Mouse (Mus musculus): ENCODE measurements around the gene Gm3642. TPM values are rescaled to one million over a fixed set of nuclear protein-coding genes. Genes with fewer than 3 reads are reported as not detected.
"Not testable (repeated sequence)": the region's sequence is repeated elsewhere in the genome, so short reads cannot be mapped to it uniquely, and the experiment has no call there.

Gm3642 gene
- total RNA-seq (2021), result 1 to 10 TPM in 1 of 2 experiments, not detected in 1; 1.0 TPM

DNA sequence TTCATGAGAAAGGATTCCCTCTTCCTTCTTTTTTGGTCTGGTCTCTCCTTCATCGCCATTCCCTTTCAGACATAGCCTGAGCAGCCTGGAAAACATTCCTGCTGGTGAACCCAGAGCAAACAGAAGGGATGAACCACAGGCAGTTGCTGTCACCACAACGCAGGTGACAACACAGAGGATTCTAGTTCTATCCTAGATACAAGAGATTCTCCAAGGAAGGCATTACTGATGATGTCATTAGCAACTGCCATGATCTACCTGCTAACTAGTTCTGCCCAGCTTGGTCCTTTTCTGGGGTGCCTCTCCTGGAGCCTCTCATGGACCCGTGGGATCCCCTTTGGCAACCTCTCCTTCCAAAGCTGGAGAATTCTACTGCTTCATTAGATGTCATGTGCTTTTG is at the start of gene Gm3642:
Gene Gm3642 (minus strand): TSS at position 101 of the 400 bp plus-strand sequence.
- DNase-seq (ENCODE audit: extremely low spot score in 1 of 2, low spot score in 2 of 2); intact Hi-C loops (cut with DNase I): not testable (repeated sequence)

GRCm38 (mm10) chr14:6889521-6890012 is 49.5 kb upstream of the Gm3642 start, which contains the start of gene Gm3667:
Gm3667 (minus strand) TSS chr14:6889962.
- intact Hi-C loops (cut with DNase I), result not testable (repeated sequence)
- DNase-seq (ENCODE audit: extremely low spot score in 1 of 2, low spot score in 2 of 2), result peak in 1 of 2 experiments; percentile 20

DNA sequence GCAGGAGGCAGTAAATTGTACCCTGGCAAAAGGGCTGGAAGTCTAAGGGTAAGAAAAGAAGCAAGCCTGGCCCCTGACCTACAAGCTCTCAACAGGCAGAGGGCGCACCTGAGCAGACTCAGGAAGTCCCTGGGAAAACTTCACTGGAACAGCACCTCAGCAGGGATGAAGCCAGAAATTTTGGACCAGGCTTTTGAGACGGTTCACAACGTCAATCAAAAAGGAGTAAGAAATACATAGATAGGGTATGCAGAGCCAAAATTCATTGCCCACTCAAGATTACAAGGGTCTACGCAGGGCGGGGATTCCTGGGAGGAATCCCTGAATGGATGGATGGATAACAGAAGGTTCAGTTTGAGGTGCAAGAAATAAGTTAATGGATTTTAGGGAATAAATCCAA is 48.7 kb upstream of the Gm3642 start:
- intact Hi-C loops (cut with DNase I), result not testable (repeated sequence)
- DNase-seq (ENCODE audit: extremely low spot score in 1 of 2, low spot score in 2 of 2), result peak in 1 of 2 experiments; percentile 15

- intact Hi-C loops (cut with DNase I), result not testable (repeated sequence)
- DNase-seq (ENCODE audit: extremely low spot score in 1 of 2, low spot score in 2 of 2), result peak in 1 of 2 experiments; percentile 9
These were observed 16.8 kb downstream of the Gm3642 start for GRCm38 (mm10) chr14:6823297-6823696.

Other genes with a start within 250 kb of the Gm3642 start
- 1 to 10 TPM in 1 of 2 experiments, under 1 TPM in 1; 0.60 to 1.4 TPM for gene Gm3629, start 249.7 kb downstream of the Gm3642 start, total RNA-seq (2021)
- not detected for gene Gm3460, start 217.9 kb downstream of the Gm3642 start, total RNA-seq (2021)
- not detected for gene Gm10251, start 156.1 kb downstream of the Gm3642 start, total RNA-seq (2021)
- gene Gm8050, start 120.1 kb downstream of the Gm3642 start, total RNA-seq (2021), result under 1 TPM in 1 of 2 experiments, not detected in 1; 0.21 TPM
- 1 to 10 TPM; 5.1 to 6.9 TPM for gene Gm3636, start 98.0 kb downstream of the Gm3642 start, total RNA-seq (2021)
- gene Gm8362, start 65.9 kb downstream of the Gm3642 start, total RNA-seq (2021), result not detected
- gene Gm3667, start 49.7 kb upstream of the Gm3642 start, total RNA-seq (2021), result 1 to 10 TPM; 4.3 to 4.5 TPM
- not detected for gene Gm6356, start 133.5 kb upstream of the Gm3642 start, total RNA-seq (2021)
- 1 to 10 TPM in 1 of 2 experiments, under 1 TPM in 1; 0.84 to 1.5 TPM for gene Gm10406, start 187.1 kb upstream of the Gm3642 start, total RNA-seq (2021)
- not detected for gene Gm3685, start 204.7 kb upstream of the Gm3642 start, total RNA-seq (2021)

Measured in left cerebral cortex, postnatal 10 days (tissue).